ENCODE assay signal across 21 mouse cellular contexts in the genomic region with DNA sequence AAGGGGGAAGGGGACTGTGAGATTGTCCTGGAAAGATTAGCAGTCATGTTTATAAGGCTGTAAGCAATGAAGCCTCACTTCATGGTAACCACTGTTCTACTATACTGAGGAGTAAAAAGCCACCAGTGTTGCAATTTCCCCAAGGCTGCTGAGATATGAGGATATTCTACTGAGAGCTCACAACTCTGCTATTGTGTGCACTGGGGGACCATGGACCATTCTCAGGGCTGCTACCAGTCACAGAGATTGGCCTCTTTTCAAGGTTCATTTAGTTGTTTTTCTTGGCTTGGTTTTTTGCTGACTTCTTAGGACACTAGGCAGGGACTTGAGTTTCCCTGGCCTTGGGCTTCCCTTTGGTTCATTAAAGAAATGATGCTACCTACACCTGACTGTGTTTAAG. TPM values are rescaled to one million over a fixed set of nuclear protein-coding genes. Genes with fewer than 3 reads are reported as not detected.
A peak's percentile ranks its signal among the peaks of the same experiment; 100 is the strongest.
DNase-seq lines count a peak whose midpoint lies in the region; ATAC-seq and TF ChIP-seq lines count a peak whose summit lies in the region.
"Had no signal": no experiment of that assay in that cellular context is flagged by ENCODE, and none has a peak within 500 bp of the region (broad histone marks: within the 10 kb centered on the region; RNA-seq: fewer than 3 reads in every experiment).

No protein-coding gene starts in this region.

- no peaks in the 10 kb centered on the region for H3K9me3 ChIP-seq in embryonic facial prominence, embryonic 14.5 days (ENCODE audit: control insufficient read depth, low read length)
- H3K9me3 ChIP-seq in embryonic facial prominence, embryonic 10.5 days = no peaks in the 10 kb centered on the region
- H3K9me3 ChIP-seq in intestine, postnatal 0 days (ENCODE audit: control insufficient read depth) = no peaks in the 10 kb centered on the region
- no peaks in the 10 kb centered on the region for H3K9me3 ChIP-seq in liver, embryonic 12.5 days (replicated peaks)
- H3K9me3 ChIP-seq: embryonic facial prominence, embryonic 13.5 days; hindbrain, embryonic 13.5 days; midbrain, embryonic 12.5 days; neural tube, embryonic 15.5 days had no signal

- no peak overlapping the region for H3K4me3 ChIP-seq in embryonic facial prominence, embryonic 14.5 days (ENCODE audit: low read depth, low read length)
- no peak overlapping the region for H3K4me3 ChIP-seq in embryonic facial prominence, embryonic 10.5 days
- no peak overlapping the region for H3K4me3 ChIP-seq in intestine, postnatal 0 days (ENCODE audit: low read depth, low read length)
- no peak overlapping the region for H3K4me3 ChIP-seq in liver, embryonic 12.5 days
- H3K4me3 ChIP-seq: embryonic facial prominence, embryonic 13.5 days; hindbrain, embryonic 13.5 days; midbrain, embryonic 12.5 days; myocyte; neural tube, embryonic 15.5 days had no signal

- H3K27me3 ChIP-seq in embryonic facial prominence, embryonic 14.5 days (replicated peaks; ENCODE audit: control insufficient read depth, insufficient read depth, low read length) = no peaks in the 10 kb centered on the region
- no peaks in the 10 kb centered on the region for H3K27me3 ChIP-seq in embryonic facial prominence, embryonic 10.5 days (replicated peaks; ENCODE audit: low read depth, poor library complexity, severe bottlenecking)
- no peaks in the 10 kb centered on the region for H3K27me3 ChIP-seq in intestine, postnatal 0 days (replicated peaks; ENCODE audit: control insufficient read depth, insufficient read depth, low read length)
- no peaks in the 10 kb centered on the region for H3K27me3 ChIP-seq in liver, embryonic 12.5 days (replicated peaks)
- H3K27me3 ChIP-seq: embryonic facial prominence, embryonic 13.5 days; hindbrain, embryonic 13.5 days; midbrain, embryonic 12.5 days; neural tube, embryonic 15.5 days had no signal

- no peaks in the 10 kb centered on the region for H3K36me3 ChIP-seq in embryonic facial prominence, embryonic 14.5 days (ENCODE audit: control insufficient read depth, insufficient read depth, low read length)
- no peaks in the 10 kb centered on the region for H3K36me3 ChIP-seq in embryonic facial prominence, embryonic 10.5 days (replicated peaks)
- no peaks in the 10 kb centered on the region; the same call in 1 of the 2 replicates for H3K36me3 ChIP-seq in intestine, postnatal 0 days (ENCODE audit: control insufficient read depth, insufficient read depth)
- no peaks in the 10 kb centered on the region for H3K36me3 ChIP-seq in liver, embryonic 12.5 days
- H3K36me3 ChIP-seq: embryonic facial prominence, embryonic 13.5 days; hindbrain, embryonic 13.5 days; midbrain, embryonic 12.5 days; neural tube, embryonic 15.5 days had no signal

- H3K4me2 ChIP-seq in embryonic facial prominence, embryonic 14.5 days (ENCODE audit: low read depth, low read length) = no peak overlapping the region
- no peak overlapping the region for H3K4me2 ChIP-seq in intestine, postnatal 0 days (replicated peaks; ENCODE audit: low read depth)
- no peak overlapping the region for H3K4me2 ChIP-seq in liver, embryonic 12.5 days
- H3K4me2 ChIP-seq: embryonic facial prominence, embryonic 13.5 days; hindbrain, embryonic 13.5 days; liver, embryonic 11.5 days; lung, embryonic 14.5 days; midbrain, embryonic 12.5 days; neural tube, embryonic 15.5 days had no signal

- TF ChIP-seq CTCF in intestine, postnatal 0 days (IDR thresholded peaks at IDR 0.05; ENCODE audit: low read depth) = no peak

- 0 out of 2 replicates have a peak, but pooled peaks cover 3% of the 10 kb centered on the region for H3K4me1 ChIP-seq in embryonic facial prominence, embryonic 14.5 days (ENCODE audit: control insufficient read depth, insufficient read depth, low read length)
- peaks cover 3% of the 10 kb centered on the region; the same call in 1 of the 2 replicates for H3K4me1 ChIP-seq in embryonic facial prominence, embryonic 10.5 days
- H3K4me1 ChIP-seq in intestine, postnatal 0 days (replicated peaks; ENCODE audit: control insufficient read depth, insufficient read depth, low read length) = 0 out of 2 replicates have a peak, but pooled peaks cover 4% of the 10 kb centered on the region
- 0 out of 2 replicates have a peak, but pooled peaks cover 4% of the 10 kb centered on the region for H3K4me1 ChIP-seq in liver, embryonic 12.5 days
- H3K4me1 ChIP-seq: embryonic facial prominence, embryonic 13.5 days; hindbrain, embryonic 13.5 days; midbrain, embryonic 12.5 days; neural tube, embryonic 15.5 days had no signal

- DNase-seq in embryonic facial prominence, embryonic 14.5 days (ENCODE audit: low spot score) = no peak
- DNase-seq in embryonic facial prominence, embryonic 10.5 days (ENCODE audit: low spot score) = no peak
- peak; percentile 44 for DNase-seq in kidney, adult 9 months
- no peak for DNase-seq in kidney, postnatal 14 days
- peak; percentile 14 for DNase-seq in adipocyte (ENCODE audit: low spot score)
- no peak for DNase-seq in embryo, embryonic 11 days
- DNase-seq: cerebellum, adult 18-20 months; kidney, adult 11 months; retina, postnatal 1 day; right cerebral cortex, postnatal 4 days had no signal

- H3K27ac ChIP-seq in embryonic facial prominence, embryonic 14.5 days (replicated peaks; ENCODE audit: low read depth, low read length) = no peak overlapping the region
- no peak overlapping the region for H3K27ac ChIP-seq in embryonic facial prominence, embryonic 10.5 days (replicated peaks)
- H3K27ac ChIP-seq in intestine, postnatal 0 days (ENCODE audit: low read depth, low read length) = peak overlapping the region; percentile 29; the same call in 1 of the 2 replicates
- no peak overlapping the region for H3K27ac ChIP-seq in liver, embryonic 12.5 days
- H3K27ac ChIP-seq: embryonic facial prominence, embryonic 13.5 days; hindbrain, embryonic 13.5 days; macrophage; midbrain, embryonic 12.5 days; neural tube, embryonic 15.5 days had no signal

- peak; percentile 47; the same call in 1 of the 2 replicates for ATAC-seq in embryonic facial prominence, embryonic 14.5 days (ENCODE audit: low read depth)
- no peak; the same call in 1 of the 2 replicates for ATAC-seq in intestine, postnatal 0 days
- no peak for ATAC-seq in liver, embryonic 12.5 days

- no peak overlapping the region for H3K9ac ChIP-seq in embryonic facial prominence, embryonic 14.5 days (ENCODE audit: low read depth, low read length)
- H3K9ac ChIP-seq in intestine, postnatal 0 days (ENCODE audit: low read depth, low read length) = no peak overlapping the region
- no peak overlapping the region for H3K9ac ChIP-seq in liver, embryonic 12.5 days
- H3K9ac ChIP-seq: embryonic facial prominence, embryonic 13.5 days; hindbrain, embryonic 13.5 days; lung, embryonic 14.5 days; midbrain, embryonic 12.5 days; neural tube, embryonic 15.5 days had no signal

RNA-seq across cellular contexts. Expression of gene Myoz2, which starts 38.5 kb away (rescaled TPM):
- polyA plus RNA-seq in embryonic facial prominence, embryonic 14.5 days (2014; fragmentation: Nextera tagmentation; extraction: Ambion mirVana) = 64.7 and 94.7 TPM in 2 replicates
- not detected in 2 replicates for polyA plus RNA-seq in embryonic facial prominence, embryonic 10.5 days (2016; fragmentation: Nextera tagmentation; extraction: Ambion mirVana)
- polyA plus RNA-seq in intestine, postnatal 0 days (2015; fragmentation: Nextera tagmentation; extraction: Ambion mirVana) = 0.09 TPM in 1 of 2 replicates, not detected in the other
- 0.15 and 0.28 TPM in 2 replicates for polyA plus RNA-seq in liver, embryonic 12.5 days (2016; fragmentation: Nextera tagmentation; extraction: Ambion mirVana)
- polyA plus RNA-seq: macrophage; midbrain, embryonic 12.5 days; thymus, postnatal 0 days had no signal

Comparison
In these comparisons a context has a peak if more than half of its experiments do, and no peak if none do; other contexts are left out.
1. DNase-seq: peak in kidney, adult 9 months (single experiment) and adipocyte (single experiment); none in embryonic facial prominence, embryonic 14.5 days (single experiment), embryonic facial prominence, embryonic 10.5 days (single experiment), kidney, postnatal 14 days (single experiment) and embryo, embryonic 11 days (single experiment).
2. RNA of gene Myoz2, which starts 38.5 kb away (polyA plus RNA-seq): 64.7 to 94.7 TPM in embryonic facial prominence, embryonic 14.5 days; 0.15 to 0.28 TPM in liver, embryonic 12.5 days, 0.09 TPM in intestine, postnatal 0 days and not detected in embryonic facial prominence, embryonic 10.5 days; every median in the first group is over 10 times any median in the second.